Mouse (Mus musculus) adrenal gland, adult 18-20 months (tissue): ENCODE data around the gene Gm49339. TPM values are rescaled to one million over a fixed set of nuclear protein-coding genes. Genes with fewer than 3 reads are reported as not detected.
"Not testable (repeated sequence)": the region's sequence is repeated elsewhere in the genome, so short reads cannot be mapped to it uniquely, and the experiment has no call there.

Source experiments
- DNase-seq, 2 experiments: peaks; one replicate each; pipeline ENCODE4 v3.0.0; 2021 to 2022; ENCODE audit warnings: low spot score in 2 of 2
- long read RNA-seq, 2 experiments: library from polyadenylated mRNA; stranded (forward); transcript quantifications; one replicate each; pipeline ENCODE4 v2.0.0; 2021
- total RNA-seq, 2 experiments: library from RNA; stranded (reverse); gene quantifications; 1 replicate in 1 of 2; 2 replicates in 1 of 2; pipeline ENCODE4 v1.2.3; 2021

The Gm49339 gene
- 1 to 10 TPM; 1.7 to 5.1 TPM for total RNA-seq
- long read RNA-seq, experiment 1, result 0 reads
- long read RNA-seq, experiment 2, result 0 reads

DNA sequence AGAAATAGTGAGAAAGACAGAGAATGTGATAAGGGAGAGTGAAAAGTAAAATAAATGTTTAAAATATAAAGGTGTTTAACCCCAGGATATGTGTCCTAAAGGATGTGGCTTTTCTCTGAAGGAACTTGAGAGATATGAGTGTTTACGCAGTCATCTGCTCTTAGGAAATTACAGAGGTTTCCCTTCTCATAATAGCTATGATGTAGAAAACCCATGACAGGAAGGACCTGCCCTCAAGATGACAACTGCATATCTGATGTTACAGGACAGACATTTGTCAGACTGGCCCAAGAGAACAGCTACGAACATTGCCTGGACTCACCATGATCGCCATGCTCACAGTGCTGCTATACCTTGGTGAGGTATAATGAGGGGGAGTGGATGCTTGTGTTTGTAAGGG, at the start of gene Gm49339, which contains the start of gene Lilr4b:
TSS of gene Gm49339 (plus strand) at position 216 of the 400 bp plus-strand sequence.
TSS of gene Lilr4b (plus strand) at position 236 of the 400 bp plus-strand sequence.
- not testable (repeated sequence) for DNase-seq

DNA sequence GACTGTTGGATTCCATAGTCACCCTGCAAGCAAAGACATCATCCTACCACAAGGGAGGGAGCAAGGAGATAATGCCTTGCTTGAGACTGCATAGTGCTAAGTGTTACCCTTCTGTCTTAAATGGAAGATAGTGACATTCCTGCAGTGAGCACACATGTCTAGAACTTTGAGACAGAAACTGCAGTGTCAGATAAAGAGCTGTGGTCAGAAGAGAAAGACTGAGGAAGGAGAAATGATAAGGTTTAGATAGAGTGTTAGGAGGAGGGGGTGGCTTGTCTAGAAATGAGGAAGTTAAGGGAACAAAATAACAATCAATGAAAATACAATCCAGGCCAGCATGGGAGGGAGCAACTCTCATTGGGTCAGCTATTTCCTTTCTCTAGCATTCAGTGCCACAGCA, 47.5 kb upstream of the Gm49339 start:
- no peak for DNase-seq

DNA sequence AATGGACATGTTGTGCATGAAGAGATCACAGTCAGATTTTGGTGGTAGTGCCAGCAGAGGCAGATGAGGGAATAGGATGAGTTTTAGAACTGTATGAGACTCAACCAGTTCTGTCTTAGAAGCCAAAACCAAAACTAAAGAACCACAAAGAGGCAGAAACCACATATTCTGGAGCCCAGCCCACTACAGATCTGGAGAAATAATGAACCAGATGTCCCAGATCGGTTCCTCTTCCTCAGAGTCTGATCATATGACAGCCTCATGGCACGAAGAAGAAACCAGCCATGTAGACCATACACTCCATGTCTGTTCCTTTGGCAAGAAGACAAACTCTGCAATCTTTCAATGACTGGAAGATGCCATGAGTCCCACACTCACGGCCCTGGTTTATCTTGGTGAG, 44.7 kb upstream of the Gm49339 start:
- no peak for DNase-seq

DNA sequence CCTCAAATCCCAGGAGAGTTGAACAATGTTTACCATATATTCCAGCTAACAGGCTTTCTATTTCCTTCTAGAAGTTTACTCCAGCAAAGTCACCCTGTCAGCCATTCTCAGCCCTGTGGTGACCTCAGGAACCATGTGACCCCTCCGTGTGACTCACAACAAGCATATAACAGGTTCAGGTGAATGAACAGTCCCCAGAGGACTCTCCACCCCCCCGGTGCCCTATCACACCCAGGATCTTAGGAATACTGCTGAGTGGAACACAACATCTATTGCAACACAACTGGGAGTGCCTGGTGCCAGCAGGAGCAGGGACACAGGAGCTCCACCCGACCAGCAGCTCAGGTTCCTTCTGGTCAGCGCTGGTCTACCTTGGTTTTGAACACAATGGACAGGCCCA, 28.8 kb upstream of the Gm49339 start:
- no peak for DNase-seq

DNA sequence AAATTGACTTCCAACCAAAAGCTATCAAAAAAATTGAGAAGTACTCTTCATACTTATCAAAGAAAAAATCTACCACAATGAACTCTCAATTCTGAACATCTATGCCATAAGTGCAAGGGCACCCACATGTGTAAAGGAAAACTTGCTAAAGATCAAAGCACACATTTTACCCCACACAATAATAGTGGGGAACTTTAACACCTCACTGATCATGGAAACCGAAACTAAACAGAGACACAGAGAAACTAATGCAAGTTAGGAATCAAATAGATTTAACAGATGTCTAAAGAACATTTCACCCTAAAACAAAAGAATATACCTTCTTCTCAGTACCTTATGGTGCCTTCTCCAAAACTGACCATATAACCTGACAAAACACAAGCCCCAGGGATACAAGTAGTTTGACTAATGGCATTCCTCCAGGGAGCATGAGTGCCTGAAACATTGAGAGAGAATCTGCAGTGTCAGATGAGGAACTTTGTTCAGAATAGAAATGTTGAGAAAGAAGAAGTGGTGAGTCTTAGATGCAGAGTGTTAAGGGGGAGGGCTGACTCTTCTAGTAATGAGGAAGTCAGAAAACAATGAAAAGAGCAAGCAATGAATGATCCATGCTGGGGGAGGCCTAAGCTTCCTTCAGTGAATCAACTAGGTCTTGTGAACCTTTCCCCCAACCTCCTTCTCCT, 26.7 kb upstream of the Gm49339 start:
- DNase-seq, result no peak

DNA sequence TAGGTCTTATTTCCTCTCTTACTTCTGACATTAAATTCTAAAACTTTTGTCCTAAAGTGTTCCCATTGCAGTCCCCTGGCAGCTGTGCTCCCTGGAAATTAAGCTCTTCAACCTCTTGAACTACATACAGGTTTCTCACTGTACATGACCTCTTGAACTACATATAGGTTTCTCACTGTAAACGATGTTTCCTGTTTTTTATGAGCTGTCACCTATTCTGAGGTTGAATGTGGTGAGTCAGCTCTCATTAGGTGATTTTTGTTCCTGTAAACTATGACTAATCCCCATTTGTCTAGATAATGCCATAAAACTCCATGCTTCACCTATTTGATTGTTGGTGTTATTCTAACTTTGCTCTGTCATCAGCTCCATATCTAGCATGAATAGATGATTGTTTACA, 26.0 kb upstream of the Gm49339 start:
- no peak for DNase-seq

DNA sequence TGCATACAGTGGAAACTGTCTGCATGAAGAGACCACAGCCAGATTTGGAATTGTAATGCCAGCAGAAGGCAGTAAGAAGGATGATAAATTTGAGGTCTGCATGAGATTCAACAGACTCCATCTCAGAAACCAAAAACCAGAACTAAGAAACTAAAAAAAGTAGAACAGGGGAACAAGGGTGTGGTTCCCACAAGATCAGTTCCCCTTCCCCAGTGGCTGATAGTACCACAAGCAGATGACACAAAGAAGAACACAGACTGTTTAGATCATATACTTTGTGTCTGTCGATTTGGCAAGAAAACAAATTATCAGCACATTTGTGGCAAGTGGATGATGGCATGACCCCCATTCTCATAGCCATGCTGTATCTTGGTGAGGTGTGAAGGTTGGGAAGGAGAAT, 24.6 kb upstream of the Gm49339 start:
- DNase-seq, result no peak

DNA sequence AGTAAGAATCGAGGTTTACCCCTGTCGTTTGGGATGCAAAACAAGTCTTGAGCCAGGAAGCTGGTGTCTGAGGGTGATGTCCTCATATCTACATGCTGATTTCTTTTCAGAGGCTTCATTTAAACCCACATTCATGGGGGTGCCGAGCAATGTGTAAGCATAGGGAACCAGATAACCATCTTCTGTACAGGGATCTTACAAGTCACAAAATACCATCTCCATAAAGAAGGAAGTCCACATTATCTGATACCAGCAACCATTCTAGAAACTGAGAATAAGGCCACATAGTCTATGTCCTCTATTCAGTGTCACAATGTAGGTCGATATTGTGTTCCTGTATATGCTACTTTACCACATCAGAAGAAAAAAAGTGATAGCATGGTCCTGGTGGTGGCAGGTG, 24.0 kb upstream of the Gm49339 start:
- DNase-seq, result no peak

DNA sequence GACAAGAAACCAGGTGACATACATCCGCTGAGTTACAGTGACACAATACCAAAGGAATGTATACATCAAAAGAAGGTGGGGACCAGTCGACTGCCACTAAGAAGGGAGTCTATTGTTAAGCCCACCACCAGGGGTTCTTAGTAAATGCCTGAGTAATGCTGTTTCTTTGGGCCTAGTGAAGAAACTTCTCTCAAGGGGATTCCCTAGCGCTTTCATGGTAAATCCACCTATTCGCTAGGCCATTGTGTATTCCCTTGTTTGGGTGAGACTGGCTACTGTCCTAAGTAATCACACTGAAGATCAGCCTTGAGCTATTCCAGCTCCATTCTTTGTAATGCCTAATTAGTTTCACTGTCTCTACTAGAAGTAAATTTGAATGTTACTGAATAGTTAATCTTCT, 16.6 kb upstream of the Gm49339 start:
- not testable (repeated sequence) for DNase-seq

DNA sequence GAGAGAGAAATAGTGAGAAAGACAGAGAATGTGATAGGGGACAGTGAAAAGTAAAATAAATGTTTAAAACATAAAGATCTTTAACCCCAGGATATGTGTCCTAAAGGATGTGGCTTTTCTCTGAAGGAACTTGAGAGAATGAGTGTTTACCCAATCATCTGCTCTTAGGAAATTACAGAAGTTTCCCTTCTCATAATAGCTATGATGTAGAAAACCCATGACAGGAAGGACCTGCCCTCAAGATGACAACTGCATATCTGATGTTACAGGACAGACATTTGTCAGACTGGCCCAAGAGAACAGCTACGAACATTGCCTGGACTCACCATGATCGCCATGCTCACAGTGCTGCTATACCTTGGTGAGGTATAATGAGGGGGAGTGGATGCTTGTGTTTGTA, 10.3 kb downstream of the Gm49339 start, which contains the start of gene Lilrb4a:
TSS of gene Lilrb4a (plus strand) at position 266 of the 400 bp plus-strand sequence.
- not testable (repeated sequence) for DNase-seq

DNA sequence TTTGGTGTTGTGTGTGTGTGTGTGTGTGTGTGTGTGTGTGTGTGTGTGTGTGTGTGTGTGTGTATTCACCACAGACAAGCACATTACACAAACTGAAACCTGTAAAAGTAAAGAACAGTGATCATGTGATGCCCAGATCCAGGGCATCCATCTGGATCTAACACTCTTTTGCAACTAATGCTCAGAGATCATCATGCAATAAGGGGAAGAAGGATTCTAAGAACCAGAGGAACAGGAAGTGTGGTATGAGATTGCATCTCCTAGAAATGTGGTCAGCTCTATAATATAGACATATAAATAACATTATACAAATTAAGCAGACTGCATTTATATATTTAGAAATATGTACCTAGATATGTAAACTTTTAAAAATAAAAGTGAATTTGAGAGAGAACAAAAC, 39.6 kb downstream of the Gm49339 start:
- no peak for DNase-seq

DNA sequence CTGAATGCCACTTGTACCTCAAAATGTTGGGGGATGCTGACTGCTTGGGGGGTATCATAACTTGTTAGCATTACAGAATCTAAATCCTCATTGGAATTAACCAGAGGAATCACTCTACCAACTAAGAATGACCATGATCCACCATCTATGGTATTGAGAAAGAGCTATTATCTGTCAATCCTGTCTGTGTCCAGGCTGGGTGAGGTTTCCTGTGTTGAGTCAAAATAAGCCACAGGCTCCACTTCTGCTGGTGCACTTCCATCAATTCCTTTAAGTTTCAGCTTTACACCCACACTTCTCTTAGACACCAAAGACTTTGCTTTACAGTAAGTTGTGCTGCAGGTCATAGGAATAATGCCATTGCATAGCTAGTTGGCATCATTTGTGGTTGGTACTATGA, 41.0 kb downstream of the Gm49339 start:
- no peak for DNase-seq

DNA sequence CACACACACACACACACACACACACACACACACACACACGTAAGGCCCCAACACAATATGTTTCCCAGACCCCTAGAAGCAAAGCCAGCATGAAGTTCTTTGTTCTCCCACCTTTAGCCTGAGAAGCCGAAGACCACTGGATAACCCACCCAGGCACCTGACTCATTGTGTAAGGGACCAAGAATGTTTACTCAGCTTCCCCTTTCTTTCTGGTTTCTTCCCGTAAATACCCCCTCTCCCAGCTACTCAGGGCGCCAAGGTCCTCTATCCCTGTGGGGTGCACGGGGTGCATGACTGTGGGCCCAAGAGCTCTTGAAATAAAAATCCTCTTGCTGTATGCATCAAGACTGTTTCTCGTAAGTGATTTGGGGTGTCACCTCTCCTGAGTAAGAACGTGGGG, 45.7 kb downstream of the Gm49339 start:
- no peak for DNase-seq

DNA sequence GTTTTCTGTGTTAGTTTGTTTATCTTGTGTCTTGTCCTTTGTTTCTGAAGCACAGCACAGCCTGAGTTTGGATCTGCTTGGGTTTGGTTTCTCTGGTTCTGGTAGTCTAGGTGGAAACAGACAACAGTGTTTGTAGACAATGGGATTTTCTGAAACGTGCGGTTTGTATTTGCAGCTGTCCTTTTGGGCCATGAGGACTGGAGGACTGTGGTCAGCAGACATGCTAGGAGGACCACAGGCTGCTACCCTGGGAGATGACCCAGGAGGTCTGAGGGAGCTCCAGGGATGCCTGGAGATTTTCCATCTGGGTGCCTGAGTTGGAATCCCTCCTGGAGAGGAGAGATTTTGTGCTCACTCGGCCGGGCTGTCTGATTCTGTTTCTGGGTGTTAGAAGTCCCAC, 46.2 kb downstream of the Gm49339 start:
- DNase-seq, result no peak

DNA sequence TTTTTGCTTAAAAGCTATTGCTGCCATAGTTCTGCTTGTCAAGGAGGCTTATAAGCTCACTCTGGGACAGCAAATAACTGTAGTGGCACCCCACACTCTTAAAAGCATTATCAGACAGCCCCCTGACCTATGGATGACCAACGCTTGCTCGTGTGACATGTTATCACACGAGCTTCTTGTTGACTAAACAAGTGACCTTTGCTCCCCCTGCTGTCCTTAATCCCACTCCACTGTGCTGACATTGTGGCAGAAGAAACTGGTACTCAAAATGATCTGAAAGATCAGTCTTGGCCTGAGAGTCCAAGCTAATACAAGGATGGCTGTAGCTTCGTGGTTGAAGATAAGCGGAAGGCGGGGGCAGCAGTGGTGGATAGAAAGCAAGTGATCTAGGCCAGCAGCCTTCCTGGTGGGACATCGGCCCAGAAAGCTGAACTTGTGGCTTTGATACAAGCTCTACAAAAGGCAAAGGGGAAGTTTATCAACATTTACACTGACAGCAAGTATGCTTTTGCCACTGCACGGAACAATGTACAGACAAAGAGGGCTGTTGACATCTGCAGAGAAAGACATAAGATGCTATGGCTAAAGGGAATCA, 48.5 kb downstream of the Gm49339 start:
- no peak for DNase-seq

DNA sequence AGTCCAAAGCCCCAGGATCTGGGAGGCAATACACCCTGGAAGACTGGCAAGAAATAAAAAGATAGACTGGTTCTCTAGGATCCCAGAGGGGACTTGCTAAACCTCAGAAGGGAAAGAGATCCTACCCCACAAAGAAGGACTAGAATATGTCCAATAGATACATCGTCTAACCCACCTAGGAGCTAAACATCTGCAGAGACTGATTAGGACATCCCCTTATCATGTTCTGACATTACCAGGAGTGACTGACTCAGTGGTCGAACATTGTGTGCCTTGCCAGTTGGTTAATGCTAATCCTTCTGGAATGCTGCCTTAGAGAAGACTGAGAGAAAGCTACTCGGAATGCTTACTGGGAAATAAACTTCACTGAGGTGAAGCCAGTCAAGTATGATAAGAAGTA, 49.1 kb downstream of the Gm49339 start:
- no peak for DNase-seq

DNA sequence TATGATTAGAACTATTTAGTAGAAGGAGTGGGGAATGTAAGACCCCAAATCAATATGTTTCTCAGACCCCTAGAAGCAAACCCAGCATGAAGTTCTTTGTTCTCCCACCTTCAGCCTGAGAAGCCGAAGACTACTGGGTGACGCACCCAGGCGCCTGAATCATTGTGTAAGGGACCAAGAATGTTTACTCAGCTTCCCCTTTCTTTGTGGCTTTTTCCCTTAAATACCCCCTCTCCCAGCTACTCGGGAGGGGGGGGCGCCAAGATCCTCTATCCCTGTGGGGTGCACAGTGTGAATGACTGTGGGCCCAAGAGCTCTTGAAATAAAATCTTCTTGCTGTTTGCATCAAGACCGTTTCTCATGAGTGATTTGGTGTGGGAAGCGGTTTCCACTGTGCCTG, 50.4 kb downstream of the Gm49339 start:
- no peak for DNase-seq

Other genes with a start within 250 kb of the Gm49339 start
- 1 to 10 TPM; 3.7 to 7.0 TPM for gene Lilr4b, start within 50 bp of the Gm49339 start, total RNA-seq
- gene Lilrb4a, start 10.3 kb downstream of the Gm49339 start, total RNA-seq, result 1 to 10 TPM; 4.0 to 4.9 TPM
- gene Fam162b, start 109.9 kb downstream of the Gm49339 start, total RNA-seq, result not detected
- gene Gprc6a, start 150.8 kb downstream of the Gm49339 start, total RNA-seq, result not detected
- not detected for gene Rfx6, start 197.1 kb downstream of the Gm49339 start, total RNA-seq